Mouse (Mus musculus) hindbrain, embryonic 11.5 days (tissue): ENCODE data around the gene Gng7. TPM values are rescaled to one million over a fixed set of nuclear protein-coding genes. Genes with fewer than 3 reads are reported as not detected.

Source experiments
- polyA plus RNA-seq: library from polyadenylated mRNA; unstranded; fragments of >200 nt; fragmentation: Nextera tagmentation; extraction: Ambion mirVana; gene quantifications from 2 replicates; pipeline ENCODE4 v1.2.1, GENCODE M21; 2014

Gng7 gene
- polyA plus RNA-seq, 1 experiment from 2014 or later: 7.2 TPM

Other genes with a start within 250 kb of the Gng7 start
- gene Sf3a2, start 216.7 kb downstream of the Gng7 start, polyA plus RNA-seq: 83.4 and 84.4 TPM in 2 replicates
- 142 and 150 TPM in 2 replicates for gene Plekhj1, start 216.3 kb downstream of the Gng7 start, polyA plus RNA-seq
- gene Amh, start 209.7 kb downstream of the Gng7 start, polyA plus RNA-seq: not detected in 2 replicates
- 0.36 and 0.61 TPM in 2 replicates for gene Jsrp1, start 201.4 kb downstream of the Gng7 start, polyA plus RNA-seq
- 1,755 and 1,772 TPM in 2 replicates for gene Oaz1, start 188.3 kb downstream of the Gng7 start, polyA plus RNA-seq
- gene Lingo3, start 170.9 kb downstream of the Gng7 start, polyA plus RNA-seq: 0.24 and 0.29 TPM in 2 replicates
- 260 and 271 TPM in 2 replicates for gene Lsm7, start 159.7 kb downstream of the Gng7 start, polyA plus RNA-seq
- gene Sppl2b, start 159.7 kb downstream of the Gng7 start, polyA plus RNA-seq: 25.1 and 25.4 TPM in 2 replicates
- 0.05 and 0.06 TPM in 2 replicates for gene Tmprss9, start 143.1 kb downstream of the Gng7 start, polyA plus RNA-seq
- gene Timm13, start 114.0 kb downstream of the Gng7 start, polyA plus RNA-seq: 328 and 353 TPM in 2 replicates
- gene Lmnb2, start 96.7 kb downstream of the Gng7 start, polyA plus RNA-seq: 14.6 and 19.0 TPM in 2 replicates
- gene Gadd45b, start 84.9 kb downstream of the Gng7 start, polyA plus RNA-seq: 13.8 and 14.6 TPM in 2 replicates
- gene Diras1, start 10.7 kb upstream of the Gng7 start, polyA plus RNA-seq: 3.4 and 5.8 TPM in 2 replicates
- gene Slc39a3, start 22.5 kb upstream of the Gng7 start, polyA plus RNA-seq: 9.2 and 11.0 TPM in 2 replicates
- 200 and 210 TPM in 2 replicates for gene Sgta, start 45.2 kb upstream of the Gng7 start, polyA plus RNA-seq
- 44.1 and 46.4 TPM in 2 replicates for gene Thop1, start 55.1 kb upstream of the Gng7 start, polyA plus RNA-seq
- 0.23 and 0.49 TPM in 2 replicates for gene Creb3l3, start 83.9 kb upstream of the Gng7 start, polyA plus RNA-seq
- gene Map2k2, start 91.0 kb upstream of the Gng7 start, polyA plus RNA-seq: 201 and 203 TPM in 2 replicates
- 6.6 and 7.9 TPM in 2 replicates for gene Zbtb7a, start 120.3 kb upstream of the Gng7 start, polyA plus RNA-seq
- 52.7 and 54.1 TPM in 2 replicates for gene Pias4, start 153.0 kb upstream of the Gng7 start, polyA plus RNA-seq
- 380 and 413 TPM in 2 replicates for gene Eef2, start 161.7 kb upstream of the Gng7 start, polyA plus RNA-seq
- 49.9 and 53.3 TPM in 2 replicates for gene Dapk3, start 168.1 kb upstream of the Gng7 start, polyA plus RNA-seq
- not detected in 2 replicates for gene 4930442H23Rik, start 168.9 kb upstream of the Gng7 start, polyA plus RNA-seq
- gene Nmrk2, start 187.1 kb upstream of the Gng7 start, polyA plus RNA-seq: 0.08 TPM in 1 of 2 replicates, not detected in the other
- 22.8 and 23.8 TPM in 2 replicates for gene Atcay, start 215.9 kb upstream of the Gng7 start, polyA plus RNA-seq
- gene Zfr2, start 218.2 kb upstream of the Gng7 start, polyA plus RNA-seq: 3.4 and 4.3 TPM in 2 replicates
- gene Matk, start 238.0 kb upstream of the Gng7 start, polyA plus RNA-seq: 3.1 and 3.3 TPM in 2 replicates